Mouse (Mus musculus) midbrain, embryonic 12.5 days (tissue): ENCODE measurements at regions not wholly inside any gene's neighbourhood (a gene's known extent, or its start where the extent isn't known, plus 50 kb on each side); places are given as distances from the start of the nearest gene placed in this dataset.
"Not testable (repeated sequence)": the region's sequence is repeated elsewhere in the genome, so short reads cannot be mapped to it uniquely, and the experiment has no call there.

Experiments used
- ATAC-seq: fragments of 200-750 bp; cut with Nextera tagmentation; 2 replicates; pipeline ENCODE4 v1.8.0; 2017; ENCODE audit warnings: low read depth, moderate TSS enrichment, moderate library complexity; ENCODE audit not compliant: low FRiP score
- H3K27ac ChIP-seq: fragments of 300-500 bp; sonication (generic); replicated peaks from 2 replicates; pipeline ENCODE4 v1.5.1; 2016; ENCODE audit warnings: mild to moderate bottlenecking
- H3K27me3 ChIP-seq: fragments of 300-500 bp; sonication (generic); 2 replicates; pipeline ENCODE4 v1.6.1; 2016; ENCODE audit warnings: mild to moderate bottlenecking
- H3K36me3 ChIP-seq: fragments of 300-500 bp; sonication (generic); 2 replicates; pipeline ENCODE4 v1.6.1; 2016
- H3K4me1 ChIP-seq: fragments of 300-500 bp; sonication (generic); 2 replicates; pipeline ENCODE4 v1.6.1; 2016
- H3K4me2 ChIP-seq: fragments of 300-500 bp; sonication (generic); replicated peaks from 2 replicates; pipeline ENCODE4 v1.6.1; 2016; ENCODE audit warnings: mild to moderate bottlenecking, moderate library complexity
- H3K4me3 ChIP-seq: fragments of 300-500 bp; sonication (generic); 2 replicates; pipeline ENCODE4 v1.5.1; 2016; ENCODE audit warnings: mild to moderate bottlenecking
- H3K9ac ChIP-seq: fragments of 300-500 bp; sonication (generic); replicated peaks from 2 replicates; pipeline ENCODE4 v1.6.1; 2016; ENCODE audit warnings: mild to moderate bottlenecking, moderate library complexity
- H3K9me3 ChIP-seq: fragments of 300-500 bp; sonication (generic); 2 replicates; pipeline ENCODE4 v1.6.1; 2016; ENCODE audit warnings: mild to moderate bottlenecking
- WGBS: fragments of 180-500 bp; shearing (Covaris S2); methylation state at CpG from one replicate; pipeline ENCODE4 v1.1.7; 2016; 5-methylcytosine and 5-hydroxymethylcytosine counted together

DNA sequence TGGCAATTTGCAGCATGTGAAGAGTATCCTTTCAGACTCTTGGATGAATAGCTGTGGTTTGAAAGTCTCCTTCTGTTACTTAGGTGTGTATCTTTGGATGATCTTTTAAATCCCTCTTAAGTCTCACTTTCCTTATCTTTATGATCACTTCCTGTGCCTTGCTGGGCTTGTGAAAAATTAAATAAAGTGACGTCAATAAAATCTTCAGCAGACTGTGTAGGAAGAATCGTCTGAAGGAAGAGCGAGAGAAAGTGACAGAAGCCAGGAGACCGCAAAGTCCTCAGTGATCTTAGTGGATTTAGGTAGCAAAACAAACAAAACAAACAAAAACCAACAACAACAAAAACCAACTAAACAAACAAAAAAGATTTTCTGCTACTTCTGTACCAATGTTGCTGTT is 459.6 kb upstream of the Dab2 start:
- no peaks in the 10 kb centered on the region for H3K4me1 ChIP-seq
- no peaks in the 10 kb centered on the region for H3K27me3 ChIP-seq
- no peak overlapping the region for H3K4me2 ChIP-seq
- H3K9ac ChIP-seq: no peak overlapping the region
- no peaks in the 10 kb centered on the region for H3K9me3 ChIP-seq
- H3K4me3 ChIP-seq: no peak overlapping the region
- H3K36me3 ChIP-seq: no peaks in the 10 kb centered on the region
- no peak for ATAC-seq
- H3K27ac ChIP-seq: no peak overlapping the region
- WGBS: 90% methylated on average over 4 of the region's 4 CpGs

DNA sequence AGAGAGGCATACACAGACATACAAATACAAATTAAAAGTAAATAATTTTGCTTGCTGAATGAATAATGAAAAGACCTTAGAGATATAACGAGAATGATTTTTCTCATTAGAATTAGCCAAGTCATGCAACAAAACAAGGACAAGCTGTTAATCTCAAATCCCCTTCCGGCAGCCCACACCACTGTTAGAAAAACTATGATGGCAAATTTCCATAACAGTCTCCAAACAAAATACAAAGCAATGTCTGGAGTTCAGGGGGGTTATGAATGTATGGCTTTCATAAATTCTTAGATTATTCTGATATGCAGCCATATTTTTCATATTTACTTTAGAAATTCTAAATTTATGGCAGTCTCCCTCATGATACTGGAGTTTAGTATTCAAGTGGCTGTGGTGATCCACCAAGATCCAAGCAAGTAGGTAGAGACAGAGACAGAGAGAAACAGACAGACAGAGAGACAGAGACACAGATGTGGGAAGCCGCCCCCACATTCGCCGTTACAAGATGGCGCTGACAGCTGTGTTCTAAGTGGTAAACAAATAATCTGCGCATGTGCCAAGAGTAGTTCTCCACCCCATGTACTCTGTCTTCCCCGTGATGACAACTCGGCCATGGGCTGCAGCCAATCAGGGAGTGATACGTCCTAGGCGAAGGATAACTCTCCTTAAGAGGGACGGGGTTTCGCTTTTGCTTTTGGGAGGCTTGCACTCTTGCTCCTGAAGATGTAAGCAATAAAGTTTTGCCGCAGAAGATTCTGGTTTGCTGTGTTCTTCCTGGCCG is 458.0 kb upstream of the Dab2 start:
- H3K4me2 ChIP-seq, H3K27ac ChIP-seq, H3K27me3 ChIP-seq, H3K4me1 ChIP-seq, H3K9me3 ChIP-seq, H3K4me3 ChIP-seq, H3K9ac ChIP-seq, H3K36me3 ChIP-seq, ATAC-seq: not testable (repeated sequence)
- WGBS: 93% methylated on average over 15 of the region's 15 CpGs

DNA sequence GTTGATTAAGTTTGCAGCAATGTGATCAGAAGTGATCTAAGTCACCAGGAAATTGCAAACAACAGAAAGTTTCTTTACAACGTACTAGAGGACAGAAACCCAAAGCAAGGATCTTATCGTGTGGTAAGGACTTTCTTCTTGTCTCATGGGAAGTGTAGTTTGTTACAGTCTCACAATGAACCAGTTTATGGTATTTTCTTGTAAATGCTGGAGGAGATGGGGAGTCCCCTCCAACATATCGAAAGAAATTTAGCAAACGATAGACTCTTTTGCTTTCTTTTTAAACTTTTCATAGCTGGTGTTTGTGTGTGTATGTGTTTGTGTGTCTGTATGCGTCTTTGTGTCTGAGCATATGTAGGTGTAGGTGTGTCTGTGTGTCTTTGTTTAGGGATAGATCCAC is 453.0 kb upstream of the Dab2 start:
- Histone ChIP-seq H3K4me3 (no peak overlapping the region), H3K4me2 (no peak overlapping the region), H3K27me3 (no peaks in the 10 kb centered on the region), H3K9ac (no peak overlapping the region), H3K27ac (no peak overlapping the region), H3K4me1 (no peaks in the 10 kb centered on the region), H3K36me3 (no peaks in the 10 kb centered on the region), H3K9me3 (no peaks in the 10 kb centered on the region)
- 86% methylated on average over 5 of the region's 5 CpGs for WGBS
- ATAC-seq: no peak

DNA sequence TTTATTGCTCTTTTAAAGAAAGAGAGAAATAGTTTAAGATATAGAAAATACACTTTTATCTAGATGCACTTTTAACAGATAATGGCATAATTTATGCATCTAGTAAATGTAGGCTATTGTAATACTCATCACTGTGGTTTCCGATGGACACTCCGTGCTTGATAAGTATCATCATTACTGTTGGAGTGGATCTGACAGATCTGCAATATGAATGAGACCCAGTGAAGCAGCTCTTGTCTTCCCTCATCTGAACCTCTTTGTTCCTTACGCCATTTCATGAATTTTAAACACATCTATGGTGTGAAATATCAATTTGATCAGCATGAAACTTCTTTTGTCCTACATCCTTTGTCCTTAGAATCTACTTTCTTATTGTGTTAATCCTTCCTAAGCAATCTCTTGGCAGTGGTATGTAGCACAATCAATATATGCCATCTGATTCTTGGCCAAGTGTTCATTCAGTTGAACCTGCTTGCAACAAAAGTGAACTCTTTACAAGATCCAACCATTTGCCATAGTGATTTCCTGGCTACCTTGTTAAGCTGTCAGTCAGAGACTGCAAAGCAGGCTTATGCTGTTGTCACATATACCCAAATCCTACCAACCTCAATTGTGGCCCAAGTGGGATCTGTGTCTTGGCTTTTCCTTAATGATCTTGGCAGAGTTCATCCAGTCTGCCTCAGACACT is 452.0 kb upstream of the Dab2 start:
- Histone ChIP-seq H3K4me2 (no peak overlapping the region), H3K4me3 (no peak overlapping the region), H3K27ac (no peak overlapping the region), H3K4me1 (no peaks in the 10 kb centered on the region), H3K27me3 (no peaks in the 10 kb centered on the region), H3K9me3 (no peaks in the 10 kb centered on the region), H3K36me3 (no peaks in the 10 kb centered on the region), H3K9ac (no peak overlapping the region)
- WGBS: 57% methylated on average over 3 of the region's 3 CpGs
- ATAC-seq: peak; percentile 90

DNA sequence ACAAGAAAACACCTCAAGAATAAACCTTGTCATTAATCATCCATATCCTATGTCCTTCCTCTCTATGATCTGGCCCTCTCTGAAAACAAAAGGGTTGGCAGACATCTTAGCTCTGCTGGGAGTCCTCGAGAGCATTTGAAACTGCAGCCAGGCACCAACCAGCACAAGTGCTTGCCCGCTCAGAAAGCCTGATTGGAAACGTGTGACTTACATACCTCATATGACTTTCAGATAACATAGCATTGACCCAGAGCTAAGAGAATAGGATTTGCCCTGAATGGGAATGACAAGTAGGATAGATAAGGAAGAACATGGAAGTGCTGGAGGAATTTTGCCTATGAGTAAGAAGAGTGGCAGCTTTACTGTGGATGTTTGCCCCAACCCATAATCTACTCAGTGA is 447.1 kb upstream of the Dab2 start:
- Histone ChIP-seq H3K27ac (no peak overlapping the region), H3K4me2 (no peak overlapping the region), H3K9me3 (no peaks in the 10 kb centered on the region), H3K27me3 (no peaks in the 10 kb centered on the region), H3K36me3 (no peaks in the 10 kb centered on the region), H3K9ac (no peak overlapping the region), H3K4me3 (no peak overlapping the region), H3K4me1 (no peaks in the 10 kb centered on the region)
- ATAC-seq: no peak
- 65% methylated on average over 3 of the region's 3 CpGs for WGBS

DNA sequence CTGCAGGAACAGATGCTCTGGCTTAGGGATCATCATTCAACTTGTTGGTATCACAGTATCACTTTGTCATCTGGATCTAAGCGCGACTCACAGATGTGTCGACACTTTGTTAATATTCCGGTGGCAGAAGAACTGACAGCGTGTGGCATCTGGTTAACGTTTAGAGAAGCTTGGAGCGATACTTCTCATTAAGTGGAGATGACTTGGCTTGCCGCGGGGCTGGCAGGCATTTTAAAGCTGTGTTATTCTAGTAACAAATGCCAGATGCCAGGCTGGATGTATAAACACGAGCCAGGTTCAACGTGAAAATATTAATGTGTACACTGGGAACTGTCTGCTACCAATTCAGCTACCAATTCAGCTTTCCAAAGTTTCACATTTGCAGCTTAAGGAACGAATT is 430.3 kb upstream of the Dab2 start:
- 79% methylated on average over 12 of the region's 12 CpGs for WGBS
- H3K9me3 ChIP-seq: no peaks in the 10 kb centered on the region
- H3K4me3 ChIP-seq: no peak overlapping the region
- ATAC-seq: no peak
- H3K4me1 ChIP-seq: no peaks in the 10 kb centered on the region
- H3K9ac ChIP-seq: no peak overlapping the region
- H3K36me3 ChIP-seq: no peaks in the 10 kb centered on the region
- H3K27me3 ChIP-seq: no peaks in the 10 kb centered on the region
- H3K27ac ChIP-seq: no peak overlapping the region
- H3K4me2 ChIP-seq: no peak overlapping the region

DNA sequence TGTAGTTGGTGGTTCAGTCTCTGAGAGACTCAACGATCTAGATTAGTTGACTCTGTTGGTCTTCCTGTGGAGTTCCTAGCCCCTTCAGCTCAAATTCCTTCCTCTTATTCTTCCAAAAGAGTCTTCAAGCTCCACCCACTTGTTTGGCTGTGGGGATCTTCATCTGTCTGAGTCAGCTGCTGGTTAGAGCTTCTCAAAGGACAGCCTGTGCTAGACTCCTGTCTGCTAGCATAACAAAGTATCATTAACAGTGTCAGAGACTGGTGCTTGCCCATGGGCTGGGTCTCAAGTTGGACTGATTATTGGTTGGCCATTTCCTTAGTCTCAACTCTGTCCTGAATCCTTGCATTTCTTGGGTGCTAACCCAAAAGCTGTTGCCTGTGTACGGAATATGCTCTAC is 429.7 kb upstream of the Dab2 start:
- Histone ChIP-seq H3K4me2 (no peak overlapping the region), H3K27me3 (no peaks in the 10 kb centered on the region), H3K27ac (no peak overlapping the region), H3K9ac (no peak overlapping the region), H3K4me1 (no peaks in the 10 kb centered on the region), H3K9me3 (no peaks in the 10 kb centered on the region), H3K36me3 (no peaks in the 10 kb centered on the region), H3K4me3 (no peak overlapping the region)
- ATAC-seq: no peak
- WGBS: 84% methylated on average over 2 of the region's 2 CpGs

DNA sequence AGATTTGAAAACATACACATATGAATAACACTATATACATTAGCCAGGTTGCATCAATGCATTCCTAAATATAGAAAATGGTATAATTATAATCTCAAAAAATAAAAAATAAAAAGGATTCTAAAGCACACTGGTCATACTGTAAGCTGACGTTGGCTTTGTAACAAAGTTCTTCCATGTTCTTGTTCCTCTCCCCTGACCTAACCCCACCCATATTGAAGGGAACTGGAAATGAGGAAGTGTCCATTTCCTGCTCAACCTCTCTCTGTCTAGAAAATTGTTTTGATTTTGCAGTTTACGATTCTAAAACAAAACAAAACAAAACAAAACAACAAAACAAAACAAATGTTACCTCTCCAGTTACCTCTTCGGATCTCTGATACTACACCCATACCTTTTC is 427.5 kb upstream of the Dab2 start:
- WGBS: 89% methylated on average over 3 of the region's 3 CpGs
- no peak overlapping the region for H3K9ac ChIP-seq
- no peaks in the 10 kb centered on the region for H3K4me1 ChIP-seq
- no peak overlapping the region for H3K4me3 ChIP-seq
- H3K4me2 ChIP-seq: no peak overlapping the region
- H3K9me3 ChIP-seq: no peaks in the 10 kb centered on the region
- H3K27me3 ChIP-seq: no peaks in the 10 kb centered on the region
- no peak for ATAC-seq
- no peak overlapping the region for H3K27ac ChIP-seq
- no peaks in the 10 kb centered on the region for H3K36me3 ChIP-seq

DNA sequence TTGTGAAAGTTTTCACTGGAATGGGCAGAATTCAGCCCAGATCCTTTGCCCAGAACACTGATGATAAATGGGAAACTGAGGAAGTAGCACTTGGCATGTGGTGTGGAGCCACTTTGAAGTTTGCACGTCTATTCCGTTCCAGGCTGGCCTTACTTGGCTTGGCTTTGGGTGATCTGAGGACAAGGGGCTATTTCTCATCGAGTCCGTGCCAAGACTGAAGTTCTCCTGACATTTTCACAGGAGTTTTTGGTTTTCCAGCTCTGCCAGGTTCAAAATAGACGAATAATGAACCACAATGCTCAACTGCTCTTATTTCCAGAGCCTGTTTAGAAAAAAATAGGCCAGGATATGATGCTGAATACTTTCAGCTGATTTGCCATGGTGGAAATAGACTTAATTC is 421.8 kb upstream of the Dab2 start:
- no peak for ATAC-seq
- WGBS: 96% methylated on average over 5 of the region's 5 CpGs

DNA sequence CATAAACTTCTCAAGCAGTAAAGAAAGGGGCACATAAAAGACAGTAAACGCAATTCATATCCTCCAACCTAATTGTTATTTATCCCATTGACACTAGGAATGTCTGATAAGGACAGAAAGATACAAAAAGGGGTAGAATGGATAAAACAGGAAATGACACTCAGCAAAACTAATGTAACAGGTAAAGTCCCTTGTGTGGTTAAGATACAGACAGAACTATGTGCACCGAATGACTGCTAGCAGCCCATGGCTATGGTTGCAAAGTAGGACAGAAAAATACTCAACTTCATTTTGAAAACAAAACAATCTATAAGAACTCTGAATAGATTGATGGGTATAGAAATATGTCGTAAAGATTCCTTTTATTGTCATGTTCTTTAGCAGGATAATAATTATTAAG is 408.4 kb upstream of the Dab2 start:
- ATAC-seq: no peak
- H3K4me3 ChIP-seq: no peak overlapping the region
- H3K9ac ChIP-seq: no peak overlapping the region
- WGBS: 87% methylated on average over 3 of the region's 3 CpGs
- H3K36me3 ChIP-seq: no peaks in the 10 kb centered on the region
- no peak overlapping the region for H3K27ac ChIP-seq
- no peak overlapping the region for H3K4me2 ChIP-seq
- no peaks in the 10 kb centered on the region for H3K4me1 ChIP-seq
- no peaks in the 10 kb centered on the region for H3K9me3 ChIP-seq
- H3K27me3 ChIP-seq: no peaks in the 10 kb centered on the region

More for the DNA sequence above, 421.8 kb upstream of the Dab2 start:
- H3K9me3 ChIP-seq: no peaks in the 10 kb centered on the region
- no peak overlapping the region for H3K4me3 ChIP-seq
- no peaks in the 10 kb centered on the region for H3K4me1 ChIP-seq
- no peak overlapping the region for H3K4me2 ChIP-seq
- no peak overlapping the region for H3K27ac ChIP-seq
- no peaks in the 10 kb centered on the region for H3K27me3 ChIP-seq
- no peak overlapping the region for H3K9ac ChIP-seq
- H3K36me3 ChIP-seq: no peaks in the 10 kb centered on the region

DNA sequence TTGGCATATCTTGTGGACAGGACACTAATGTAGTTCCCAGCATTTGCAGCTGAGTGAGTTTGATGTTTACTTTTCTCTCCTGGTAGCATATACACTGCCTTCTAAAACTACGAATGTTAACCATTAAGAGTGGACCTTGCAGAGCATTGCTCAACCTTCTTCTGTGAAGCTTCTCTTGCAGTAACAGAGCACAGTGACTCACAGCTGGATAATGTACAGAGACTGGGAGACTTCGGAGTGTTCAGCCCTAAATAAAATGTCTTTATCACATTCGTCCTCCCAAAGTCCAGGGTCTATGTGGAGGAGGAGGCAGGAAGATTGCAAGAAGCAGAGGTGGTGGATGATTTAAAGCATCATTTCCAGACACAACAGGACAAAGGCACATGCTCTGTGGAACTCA is 407.6 kb upstream of the Dab2 start:
- Histone ChIP-seq H3K27me3 (no peaks in the 10 kb centered on the region), H3K4me2 (no peak overlapping the region), H3K9me3 (no peaks in the 10 kb centered on the region), H3K9ac (no peak overlapping the region), H3K4me1 (no peaks in the 10 kb centered on the region), H3K27ac (no peak overlapping the region), H3K36me3 (no peaks in the 10 kb centered on the region), H3K4me3 (no peak overlapping the region)
- WGBS: 85% methylated on average over 3 of the region's 3 CpGs
- no peak for ATAC-seq

DNA sequence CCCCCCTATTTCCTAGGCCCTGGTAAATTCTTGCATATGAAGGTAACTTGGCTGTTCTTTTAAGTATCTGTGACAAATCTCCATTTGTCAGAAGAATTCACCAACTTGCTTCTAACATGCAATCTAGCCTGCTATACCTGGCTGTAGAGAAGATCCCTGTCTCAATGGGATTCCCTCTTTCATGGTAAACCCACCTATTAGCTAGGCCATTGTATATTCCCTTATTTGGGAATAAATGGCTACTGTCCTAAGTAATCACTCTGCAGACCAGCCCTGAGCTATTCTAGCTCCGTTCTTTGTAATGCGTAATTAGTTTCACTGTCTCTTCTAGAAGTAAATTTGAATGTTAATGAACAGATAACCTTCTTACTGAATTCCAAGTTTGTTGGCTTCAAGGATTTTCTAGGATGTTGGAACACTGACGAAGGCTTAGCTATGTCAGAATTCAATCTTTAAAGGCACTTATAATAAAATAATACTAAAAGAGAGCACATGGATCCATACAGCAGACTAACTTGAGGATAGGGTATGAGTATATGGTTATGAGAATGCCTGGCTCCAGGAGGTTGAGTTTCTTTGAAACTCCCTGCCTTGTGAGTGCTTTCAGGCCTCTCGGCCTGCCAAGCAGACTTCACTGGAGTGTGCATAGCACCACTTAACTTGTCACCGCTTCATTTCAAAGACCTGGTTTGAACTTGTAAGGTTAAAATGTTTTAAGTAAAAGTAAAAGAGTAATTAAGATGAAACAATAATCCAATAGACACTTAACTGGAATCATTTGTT is 403.7 kb upstream of the Dab2 start:
- H3K27me3 ChIP-seq, H3K9ac ChIP-seq, H3K27ac ChIP-seq, H3K9me3 ChIP-seq, ATAC-seq, H3K4me2 ChIP-seq, H3K4me3 ChIP-seq, H3K4me1 ChIP-seq, H3K36me3 ChIP-seq: not testable (repeated sequence)
- 82% methylated on average over 5 of the region's 5 CpGs for WGBS
